Mouse (Mus musculus): Measurements from ENCODE around the gene Hist3h2ba. TPM values are rescaled to one million over a fixed set of nuclear protein-coding genes. Genes with fewer than 3 reads are reported as not detected.

Gene Hist3h2ba
- total RNA-seq, 4 experiments from 2014 or later: 96.1 to 129 (median 115) TPM

- DNase-seq (ENCODE audit: low spot score in 2 of 2): no peak
These were observed 35.9 kb downstream of the Hist3h2ba start for GRCm38 (mm10) chr11:58984657-58985056.

DNA sequence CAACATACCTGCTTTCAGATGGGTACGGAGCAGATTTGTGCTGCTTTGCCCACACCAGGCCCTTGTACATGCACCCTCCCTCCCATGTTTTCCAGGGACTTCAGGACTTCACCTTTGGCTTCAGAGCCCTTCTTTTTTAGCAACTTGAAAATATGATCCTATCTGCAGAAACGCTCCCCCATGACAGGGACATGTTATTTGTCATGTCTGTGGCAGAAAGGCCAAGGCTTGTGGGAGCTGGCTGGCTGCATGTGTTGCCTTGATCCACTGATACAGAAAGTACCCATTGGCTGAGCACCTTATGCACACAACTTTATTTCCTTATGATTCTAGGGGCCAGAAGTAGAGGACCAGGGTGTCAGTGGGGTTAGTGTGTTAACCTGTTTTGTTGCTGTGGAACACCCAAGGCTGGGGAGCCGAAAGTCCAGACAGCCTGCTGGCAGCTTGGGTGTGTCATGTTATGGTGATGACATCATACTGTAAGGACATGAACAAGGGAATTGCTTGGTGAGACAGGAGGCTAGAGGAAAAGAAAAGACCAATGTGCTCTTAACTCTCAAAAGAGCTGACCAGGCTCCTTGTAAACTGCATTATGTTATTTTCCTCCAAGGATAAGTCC lies 36.7 kb downstream of the Hist3h2ba start:
- no peak for DNase-seq (ENCODE audit: low spot score in 2 of 2)

DNA sequence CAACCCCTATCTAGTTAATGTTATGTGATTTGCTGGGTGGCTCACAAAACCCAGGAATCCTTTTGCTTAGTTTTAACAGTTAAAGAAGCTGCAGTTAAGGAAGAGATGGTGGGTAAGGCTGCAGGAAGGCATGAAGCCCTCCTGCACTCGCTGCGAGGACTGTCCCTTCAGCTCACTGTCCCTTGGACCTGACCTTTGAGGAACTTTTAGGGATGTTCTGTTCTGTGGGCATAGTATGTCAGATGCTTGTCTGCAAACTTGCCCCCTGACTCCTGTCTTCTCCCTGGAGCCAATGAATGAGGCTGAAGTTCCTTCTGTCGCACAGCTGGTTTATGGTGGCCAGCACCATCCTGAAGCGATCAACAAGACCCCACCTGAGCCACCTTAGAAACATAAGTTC lies 40.4 kb downstream of the Hist3h2ba start:
- no peak for DNase-seq (ENCODE audit: low spot score in 2 of 2)

GRCm38 (mm10) chr11:58990141-58990540 lies 41.4 kb downstream of the Hist3h2ba start:
- DNase-seq (ENCODE audit: low spot score in 2 of 2): no peak

- no peak for DNase-seq (ENCODE audit: low spot score in 2 of 2)
These were observed 42.1 kb downstream of the Hist3h2ba start for GRCm38 (mm10) chr11:58990794-58991193.

DNA sequence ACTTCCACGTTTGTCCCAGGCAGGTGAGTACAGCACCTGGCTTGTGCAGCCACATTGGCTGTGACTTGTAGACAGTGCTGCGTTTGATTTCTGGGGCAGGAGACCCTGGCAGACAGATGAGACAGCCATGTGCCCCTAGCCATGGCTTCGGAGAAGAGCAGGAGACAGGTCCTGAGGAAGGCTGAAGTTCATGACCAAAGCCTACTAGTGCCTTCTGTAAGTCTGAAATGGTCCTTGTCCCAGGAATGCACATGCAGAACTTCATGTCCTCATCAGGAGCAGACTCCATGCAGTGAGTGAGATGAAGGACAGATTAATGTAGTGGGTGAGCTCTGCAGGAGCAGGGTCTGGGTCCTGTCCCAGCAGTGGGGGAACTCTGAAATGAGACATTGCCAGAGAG lies 43.2 kb downstream of the Hist3h2ba start:
- DNase-seq (ENCODE audit: low spot score in 2 of 2): no peak

DNA sequence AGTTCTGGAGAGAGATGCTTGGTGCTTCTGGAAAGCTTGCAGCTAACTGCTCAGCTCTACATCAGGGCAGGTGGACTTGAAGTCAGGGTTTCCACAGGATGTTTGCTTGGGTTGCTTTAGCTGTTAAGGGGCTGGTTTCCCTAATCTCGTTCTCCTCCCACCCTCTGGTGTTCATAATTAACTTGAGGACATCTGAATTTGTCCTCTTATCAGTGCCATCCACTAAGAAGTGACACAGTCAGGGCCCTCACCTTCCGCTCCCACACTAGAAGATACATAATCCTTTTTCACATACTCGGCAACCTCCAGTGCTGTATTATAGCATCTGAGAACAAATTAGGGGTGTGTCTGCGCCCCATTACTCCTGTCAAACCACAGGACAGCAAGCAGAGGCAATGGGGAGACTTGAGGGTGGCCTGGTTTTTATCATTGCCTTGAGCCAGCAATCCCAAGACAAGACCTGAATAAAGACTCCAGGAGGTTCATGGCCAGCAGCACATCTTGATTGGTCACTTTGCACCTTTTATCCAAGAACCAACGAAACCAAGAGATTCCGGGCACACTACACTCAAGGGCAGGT lies 44.5 kb downstream of the Hist3h2ba start:
- no peak for DNase-seq (ENCODE audit: low spot score in 2 of 2)

DNA sequence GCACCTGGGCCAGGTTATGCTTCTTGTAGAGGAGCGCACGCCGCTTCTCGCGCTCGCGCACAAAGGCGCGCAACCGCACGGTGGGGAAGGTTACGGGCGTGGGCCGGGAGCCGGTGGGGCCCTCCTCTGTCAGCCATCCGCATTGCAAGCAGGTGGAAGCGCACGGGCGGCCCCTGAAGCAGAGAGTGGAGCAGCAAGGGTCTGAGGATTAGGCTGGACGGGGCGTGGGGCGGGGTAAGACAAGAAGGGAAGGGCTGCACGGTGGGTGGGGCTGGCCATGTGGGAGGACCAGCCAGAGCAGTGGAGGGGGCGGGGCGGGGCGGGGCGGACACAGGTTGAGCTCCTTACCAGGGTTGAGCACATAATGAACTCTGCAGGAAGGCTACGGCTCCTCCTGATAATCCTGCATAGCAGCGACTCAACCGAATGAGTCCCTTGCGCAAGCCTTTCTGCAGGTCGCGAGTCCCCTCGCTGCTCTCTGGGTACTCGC lies 45.7 kb downstream of the Hist3h2ba start:
- DNase-seq (ENCODE audit: low spot score in 2 of 2): no peak

DNA sequence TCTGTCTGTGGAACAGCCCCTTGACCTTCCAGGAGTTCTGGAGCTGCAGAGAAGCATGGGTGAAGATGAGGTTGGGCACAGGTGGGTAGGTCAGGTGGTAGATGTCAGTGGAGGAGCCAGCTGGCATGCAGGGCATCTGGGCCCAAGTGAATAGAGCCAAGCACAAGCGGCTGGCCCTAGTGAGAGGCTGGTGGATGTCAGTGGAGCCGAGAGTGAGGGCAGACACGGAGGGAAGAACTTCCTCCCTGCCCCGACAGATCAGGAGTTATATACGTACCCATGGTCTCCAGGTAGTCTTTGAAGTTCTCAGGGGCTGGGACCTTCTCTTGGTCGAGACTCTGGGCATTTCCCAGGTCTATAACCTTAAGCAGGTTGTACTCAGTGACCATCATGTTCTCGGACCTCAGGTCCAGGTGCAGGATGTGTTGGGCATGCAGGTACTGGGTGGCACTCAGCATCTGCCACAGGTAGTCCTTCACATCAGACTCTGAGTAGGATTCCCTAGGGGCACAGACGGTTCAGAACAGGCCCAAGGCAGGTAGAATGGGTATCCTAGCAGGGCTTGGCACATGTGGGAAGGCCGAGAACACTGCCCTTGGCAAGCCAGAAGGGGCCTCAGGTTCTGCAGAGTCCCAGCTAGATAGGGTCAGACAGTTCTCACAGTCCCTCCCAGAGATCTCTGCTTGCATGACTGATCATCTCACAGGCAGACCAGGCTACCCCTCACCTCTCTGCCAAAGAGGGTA lies 46.5 kb downstream of the Hist3h2ba start:
- no peak for DNase-seq (ENCODE audit: low spot score in 2 of 2)

GRCm38 (mm10) chr11:58995807-58996370 lies 47.2 kb downstream of the Hist3h2ba start:
- DNase-seq (ENCODE audit: low spot score in 2 of 2): peak in 1 of 2 experiments; percentile 52

DNA sequence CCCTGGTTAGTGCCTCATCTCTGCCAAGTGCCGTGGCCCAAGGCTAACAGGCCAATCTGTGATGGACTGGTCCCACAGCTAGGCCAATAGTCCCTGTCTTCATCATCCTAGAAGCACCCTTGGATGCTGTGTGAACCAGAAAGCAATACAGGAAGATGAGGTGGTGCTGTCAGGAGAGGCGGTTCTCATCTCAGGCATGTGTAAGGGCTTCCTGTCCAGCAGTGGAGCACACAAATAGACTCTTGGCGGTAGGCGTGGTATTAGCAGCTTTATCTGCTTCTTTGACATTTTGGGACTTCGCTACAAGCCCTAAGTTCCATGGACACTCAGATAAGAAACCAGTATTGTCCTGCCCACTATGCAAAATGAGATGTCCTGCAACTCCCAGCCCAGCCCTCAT lies 48.8 kb downstream of the Hist3h2ba start:
- no peak for DNase-seq (ENCODE audit: low spot score in 2 of 2)

Small RNA genes within 50 kb of the gene (microRNA-seq; reads per million reads assigned to microRNA genes)
- 0 to 0.44 reads per million in 2 experiments for gene Gm44313

Other genes starting within 250 kb of the Hist3h2ba start
- not detected for gene Olfr319, start 249.8 kb upstream of the Hist3h2ba start, total RNA-seq (2022)
- under 1 TPM in 3 of 4 experiments, not detected in 1; 0.09 to 0.13 (median 0.11) TPM for gene Olfr318, start 224.9 kb upstream of the Hist3h2ba start, total RNA-seq (2022)
- under 1 TPM in 2 of 4 experiments, not detected in 2; 0.35 to 0.44 TPM for gene Olfr317, start 209.7 kb upstream of the Hist3h2ba start, total RNA-seq (2022)
- gene Olfr316, start 196.2 kb upstream of the Hist3h2ba start, total RNA-seq (2022): 1 to 10 TPM; 1.3 to 2.0 (median 1.7) TPM
- not detected for gene Olfr315, start 175.7 kb upstream of the Hist3h2ba start, total RNA-seq (2022)
- not detected for gene Olfr314, start 166.0 kb upstream of the Hist3h2ba start, total RNA-seq (2022)
- gene Fam183b, start 147.0 kb upstream of the Hist3h2ba start, total RNA-seq (2022): 1 to 10 TPM; 1.1 to 3.5 (median 1.6) TPM
- gene Olfr313, start 133.9 kb upstream of the Hist3h2ba start, total RNA-seq (2022): not detected
- not detected for gene Olfr312, start 119.7 kb upstream of the Hist3h2ba start, total RNA-seq (2022)
- not detected for gene Olfr311, start 109.7 kb upstream of the Hist3h2ba start, total RNA-seq (2022)
- 10 to 100 TPM; 15.6 to 19.3 (median 17.8) TPM for gene Gm12258, start 101.8 kb upstream of the Hist3h2ba start, total RNA-seq (2022)
- gene 2810021J22Rik, start 81.7 kb upstream of the Hist3h2ba start, total RNA-seq (2022): 10 to 100 TPM in 3 of 4 experiments, 1 to 10 TPM in 1; 7.3 to 14.5 (median 12.3) TPM
- 10 to 100 TPM in 3 of 4 experiments, 1 to 10 TPM in 1; 9.1 to 11.6 (median 10.4) TPM for gene Zfp39, start 44.7 kb upstream of the Hist3h2ba start, total RNA-seq (2022)
- not detected for gene Btnl10, start 31.0 kb upstream of the Hist3h2ba start, total RNA-seq (2022)
- gene Rnf187, start 10.0 kb upstream of the Hist3h2ba start, total RNA-seq (2022): 100 to 1,000 TPM; 448 to 480 (median 462) TPM
- 10 to 100 TPM; 54.1 to 63.0 (median 57.1) TPM for gene Hist3h2a, start 5.8 kb downstream of the Hist3h2ba start, total RNA-seq (2022)
- gene Trim17, start 5.8 kb downstream of the Hist3h2ba start, total RNA-seq (2022): 1 to 10 TPM; 3.7 to 5.0 (median 4.1) TPM
- gene Trim11, start 29.2 kb downstream of the Hist3h2ba start, total RNA-seq (2022): 10 to 100 TPM; 22.6 to 27.6 (median 26.7) TPM
- 1 to 10 TPM; 5.3 to 5.8 (median 5.7) TPM for gene Obscn, start 187.5 kb downstream of the Hist3h2ba start, total RNA-seq (2022)
- gene Iba57, start 214.8 kb downstream of the Hist3h2ba start, total RNA-seq (2022): 1 to 10 TPM; 6.4 to 7.9 (median 7.1) TPM
- gene Gjc2, start 234.3 kb downstream of the Hist3h2ba start, total RNA-seq (2022): 10 to 100 TPM; 13.7 to 17.5 (median 16.0) TPM
- 100 to 1,000 TPM; 137 to 150 (median 141) TPM for gene Guk1, start 243.3 kb downstream of the Hist3h2ba start, total RNA-seq (2022)